Mouse (Mus musculus) lung, adult 2 months (tissue): ENCODE measurements around the gene Tacc2. TPM values are rescaled to one million over a fixed set of nuclear protein-coding genes. Genes with fewer than 3 reads are reported as not detected.

Experiments used
- DNase-seq: peaks from one replicate; pipeline ENCODE4 v3.0.0; 2022
- H3K4me1 ChIP-seq: fragments of 200-500 bp; 2 replicates; pipeline ENCODE4 v1.6.1; 2011; ENCODE audit warnings: low read length; ENCODE audit not compliant: control insufficient read depth, insufficient read depth
- H3K4me3 ChIP-seq: fragments of 200-500 bp; replicated peaks from 2 replicates; pipeline ENCODE3; 2011; ENCODE audit warnings: low read depth, mild to moderate bottlenecking, control low read depth, low read length; ENCODE audit errors: extremely low read depth
- CTCF ChIP-seq: fragments of 200-500 bp; IDR thresholded peaks from 2 replicates; pipeline ENCODE4 v1.5.1; 2011; ENCODE audit warnings: mild to moderate bottlenecking, low read length, control low read depth; ENCODE audit not compliant: insufficient read depth
- POLR2A ChIP-seq: fragments of 200-500 bp; IDR thresholded peaks from 2 replicates; pipeline ENCODE4 v1.6.1; 2011; ENCODE audit warnings: low read depth, mild to moderate bottlenecking, control low read depth, low read length, borderline replicate concordance; ENCODE audit errors: extremely low read depth
- WGBS: fragments of 180-500 bp; shearing (Covaris S2); methylation state at CpG from one replicate; pipeline ENCODE4 v1.1.7; 2018; 5-methylcytosine and 5-hydroxymethylcytosine counted together
- polyA plus RNA-seq: library from polyadenylated mRNA; depleted of rRNA; stranded (reverse); fragments of >200 nt; gene quantifications from 2 replicates; pipeline ENCODE4 v1.2.3, GENCODE M21; 2012

Tacc2 gene
- polyA plus RNA-seq, 1 experiment, result 74.5 TPM

DNA sequence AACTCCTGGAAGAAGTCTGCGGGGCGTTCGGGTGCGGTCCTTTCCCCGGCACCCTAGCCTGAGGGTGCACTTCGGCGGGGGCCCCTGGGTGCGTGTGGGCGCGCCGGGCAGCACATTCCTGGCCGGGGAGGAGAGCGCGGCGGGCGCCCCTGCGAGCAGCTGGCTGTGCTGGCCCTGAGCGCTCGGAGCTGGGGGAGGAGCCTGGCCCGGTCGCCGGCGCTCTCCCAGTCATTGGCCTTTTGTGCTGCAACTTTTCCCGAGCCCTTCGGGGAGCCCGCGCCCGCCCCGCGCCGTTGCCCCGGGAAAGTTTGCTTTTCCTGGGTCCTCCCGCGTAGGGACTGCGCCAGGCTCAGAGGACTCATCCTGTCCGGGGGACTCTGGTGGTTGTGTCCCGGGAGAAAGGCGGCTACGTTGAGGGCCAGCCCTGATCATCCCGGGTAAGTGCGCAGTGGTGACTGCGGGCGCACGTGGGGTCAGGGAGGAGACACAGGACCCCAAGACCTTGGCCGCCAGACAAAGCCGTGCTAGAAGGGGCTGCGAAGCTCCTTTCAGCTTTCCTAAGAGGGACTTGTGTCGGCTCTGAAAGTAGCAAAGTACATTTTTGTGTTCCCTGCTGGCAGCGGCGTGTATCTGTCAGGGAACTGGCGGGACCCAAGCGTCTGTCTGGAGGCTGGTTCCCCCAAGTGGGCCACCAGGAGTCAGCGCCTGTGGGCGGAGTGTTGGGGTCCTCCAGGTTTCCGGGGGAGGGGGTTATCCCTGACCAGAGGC, 68.9 kb downstream of the Tacc2 start:
- peak; percentile 86 for DNase-seq
- no peak for TF ChIP-seq CTCF
- TF ChIP-seq POLR2A, result peak; percentile 32; the same call in 1 of the 2 replicates
- WGBS, result under 1% methylated on average over 55 of the region's 55 CpGs
- peak overlapping the region; percentile 76 for H3K4me3 ChIP-seq
- H3K4me1 ChIP-seq, result peaks cover 25% of the 10 kb centered on the region

- peak overlapping the region; percentile 76 for H3K4me3 ChIP-seq
- TF ChIP-seq POLR2A (peak; percentile 63; the same call in 1 of the 2 replicates), CTCF (no peak)
- peaks cover 23% of the 10 kb centered on the region for H3K4me1 ChIP-seq
- 3% methylated on average over 18 of the region's 18 CpGs for WGBS
- DNase-seq, result peak; percentile 80
These were observed 69.5 kb downstream of the Tacc2 start for GRCm38 (mm10) chr7:130646762-130647139.

DNA sequence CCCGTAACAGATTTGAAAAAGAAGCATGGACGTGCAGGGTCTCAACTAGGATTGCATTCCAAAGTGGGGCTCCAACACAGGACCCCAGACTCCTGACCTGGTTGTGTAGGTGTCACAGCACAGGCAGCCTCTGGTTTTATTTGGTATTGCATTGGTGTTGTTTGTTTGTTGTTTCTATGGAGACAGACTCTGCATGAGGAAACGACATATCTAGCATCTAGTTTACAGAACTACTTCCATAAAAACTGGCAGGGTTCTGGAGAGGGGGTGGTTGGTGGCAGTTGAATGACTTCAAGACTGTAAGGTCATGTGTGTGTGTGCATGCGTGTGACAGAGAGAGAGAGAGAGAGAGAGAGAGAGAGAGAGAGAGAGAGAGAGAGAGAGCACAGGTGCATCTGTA, 70.8 kb downstream of the Tacc2 start:
- DNase-seq, result no peak
- 36% methylated on average over 4 of the region's 4 CpGs for WGBS
- no peak for TF ChIP-seq POLR2A
- H3K4me3 ChIP-seq, result no peak overlapping the region
- H3K4me1 ChIP-seq, result peaks cover 23% of the 10 kb centered on the region

GRCm38 (mm10) chr7:130649257-130649656, 72.0 kb downstream of the Tacc2 start:
- DNase-seq, result no peak
- Histone ChIP-seq H3K4me1 (peaks cover 25% of the 10 kb centered on the region), H3K4me3 (no peak overlapping the region)
- 27% methylated on average over 7 of the region's 7 CpGs for WGBS
- TF ChIP-seq CTCF (no peak), POLR2A (no peak)

GRCm38 (mm10) chr7:130650621-130651020, 73.4 kb downstream of the Tacc2 start:
- WGBS, result 84% methylated on average over 5 of the region's 5 CpGs
- Histone ChIP-seq H3K4me1 (peaks cover 28% of the 10 kb centered on the region), H3K4me3 (no peak overlapping the region)
- DNase-seq, result no peak
- no peak for TF ChIP-seq POLR2A
- no peak for TF ChIP-seq CTCF

GRCm38 (mm10) chr7:130653036-130653555, 75.9 kb downstream of the Tacc2 start:
- TF ChIP-seq CTCF (no peak), POLR2A (no peak)
- DNase-seq, result no peak
- 80% methylated on average over 6 of the region's 6 CpGs for whole genome bisulfite sequencing
- H3K4me3 ChIP-seq, result no peak overlapping the region
- peaks cover 22% of the 10 kb centered on the region for H3K4me1 ChIP-seq

DNA sequence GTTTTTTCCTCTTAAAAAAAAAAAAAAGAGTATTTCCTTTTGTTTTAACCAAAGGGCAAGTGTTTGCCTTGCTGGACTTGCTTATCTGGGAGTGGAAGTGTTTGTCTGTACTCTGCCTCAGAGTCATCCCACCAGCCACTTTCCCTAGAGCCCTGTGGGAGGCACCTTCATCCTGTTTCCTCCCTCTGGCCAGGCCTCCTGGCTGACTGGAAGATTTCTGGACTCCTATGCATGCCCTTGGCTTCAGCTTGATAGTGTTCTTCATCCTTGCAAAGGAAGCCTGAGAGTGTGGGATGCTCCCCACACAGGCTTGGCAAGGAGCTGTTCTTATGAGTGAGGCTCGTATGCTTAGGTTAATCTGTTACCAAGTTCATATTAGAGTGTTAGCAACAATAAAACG, 77.3 kb downstream of the Tacc2 start:
- 42% methylated on average over 2 of the region's 2 CpGs for WGBS
- Histone ChIP-seq H3K4me1 (peaks cover 12% of the 10 kb centered on the region), H3K4me3 (no peak overlapping the region)
- no peak for DNase-seq
- TF ChIP-seq POLR2A, result no peak
- no peak for TF ChIP-seq CTCF

DNA sequence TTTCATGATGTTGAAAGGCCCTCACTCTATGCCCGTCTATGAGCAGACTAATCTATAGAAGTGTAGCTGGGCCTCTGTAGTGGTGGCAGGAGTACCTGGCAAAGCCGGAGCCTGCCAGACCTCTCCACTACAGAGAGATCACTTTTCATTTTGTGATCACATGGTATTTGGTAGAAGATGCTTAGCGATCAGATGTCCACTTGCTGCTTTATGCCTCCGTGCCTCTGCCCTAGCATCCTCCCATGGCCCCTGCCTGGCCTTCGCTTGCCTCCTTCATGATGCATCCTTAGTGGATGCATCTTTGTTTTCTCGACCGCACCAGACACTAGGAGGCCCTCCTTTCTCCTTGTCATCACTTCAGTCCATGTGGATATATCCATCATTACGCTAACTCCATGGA, 79.7 kb downstream of the Tacc2 start:
- 93% methylated on average over 8 of the region's 8 CpGs for WGBS
- Histone ChIP-seq H3K4me1 (peaks cover 7% of the 10 kb centered on the region), H3K4me3 (no peak overlapping the region)
- TF ChIP-seq CTCF, result no peak
- no peak for TF ChIP-seq POLR2A
- no peak for DNase-seq

GRCm38 (mm10) chr7:130657751-130658150, 80.5 kb downstream of the Tacc2 start:
- TF ChIP-seq CTCF, result no peak
- no peak for TF ChIP-seq POLR2A
- 25% methylated on average over 13 of the region's 13 CpGs for WGBS
- Histone ChIP-seq H3K4me3 (no peak overlapping the region), H3K4me1 (peaks cover 7% of the 10 kb centered on the region)
- DNase-seq, result peak; percentile 61

GRCm38 (mm10) chr7:130659129-130659528, 81.9 kb downstream of the Tacc2 start:
- 91% methylated on average over 5 of the region's 5 CpGs for WGBS

DNA sequence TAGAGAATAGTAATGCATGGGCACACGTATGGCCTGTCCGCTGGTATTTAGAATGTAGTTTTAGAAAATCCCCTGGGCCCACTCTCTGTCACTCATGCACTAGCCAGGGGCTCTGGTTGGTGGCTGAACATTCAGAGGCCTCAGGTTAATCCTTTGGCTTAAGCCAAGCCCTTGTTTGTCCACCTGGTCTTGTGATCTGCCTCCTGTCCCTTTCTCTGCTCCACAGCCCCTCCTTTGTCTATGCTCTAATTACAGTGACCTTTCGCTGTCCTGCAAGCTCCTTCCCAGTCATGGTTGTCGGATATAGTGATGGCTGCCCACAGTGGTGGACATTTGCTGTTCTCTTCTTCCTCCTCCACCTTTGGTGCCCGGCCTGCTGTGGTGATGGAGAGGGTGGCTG, 85.0 kb downstream of the Tacc2 start:
- 84% methylated on average over 5 of the region's 5 CpGs for whole genome bisulfite sequencing
- no peaks in the 10 kb centered on the region for H3K4me1 ChIP-seq
- DNase-seq, result no peak
- TF ChIP-seq POLR2A (no peak), CTCF (no peak)
- no peak overlapping the region for H3K4me3 ChIP-seq

More at GRCm38 (mm10) chr7:130659129-130659528, 81.9 kb downstream of the Tacc2 start:
- TF ChIP-seq CTCF, result no peak
- no peak for TF ChIP-seq POLR2A
- H3K4me1 ChIP-seq, result peaks cover 6% of the 10 kb centered on the region
- DNase-seq, result no peak
- no peak overlapping the region for H3K4me3 ChIP-seq
